Mouse (Mus musculus) regulatory T cell (primary cell): ENCODE measurements around the gene Adk.
"Not testable (repeated sequence)": the region's sequence is repeated elsewhere in the genome, so short reads cannot be mapped to it uniquely, and the experiment has no call there.

Experiments
- in situ Hi-C: fragments of 300-600 bp; cut with MboI, MseI; formaldehyde crosslinking; loops from one replicate; pipeline ENCODE4 v1.15.1; 2025; ENCODE audit warnings: high pct_unique_total_duplicates

Gene Adk

GRCm38 (mm10) chr14:21064321-21064720 lies 11.9 kb downstream of the Adk start:
- in situ Hi-C loops, result no loop called here

- in situ Hi-C loops, result no loop called here
These were observed 13.3 kb downstream of the Adk start for GRCm38 (mm10) chr14:21065490-21066162.

- in situ Hi-C loops, result no loop called here
These were observed 17.2 kb downstream of the Adk start for GRCm38 (mm10) chr14:21069594-21069993.

GRCm38 (mm10) chr14:21073981-21074380 lies 21.6 kb downstream of the Adk start:
- in situ Hi-C loops, result no loop called here

GRCm38 (mm10) chr14:21074398-21075320 lies 22.3 kb downstream of the Adk start:
- in situ Hi-C loops, result no loop called here

GRCm38 (mm10) chr14:21075751-21076500 lies 23.6 kb downstream of the Adk start:
- in situ Hi-C loops, result no loop called here

- in situ Hi-C loops, result no loop called here
These were observed 24.3 kb downstream of the Adk start for GRCm38 (mm10) chr14:21076501-21077194.

- in situ Hi-C loops, result no loop called here
These were observed 25.6 kb downstream of the Adk start for GRCm38 (mm10) chr14:21077939-21078338.

GRCm38 (mm10) chr14:21078511-21078910 lies 26.1 kb downstream of the Adk start:
- in situ Hi-C loops, result no loop called here

- in situ Hi-C loops, result no loop called here
These were observed 30.4 kb downstream of the Adk start for GRCm38 (mm10) chr14:21082823-21083222.

- in situ Hi-C loops, result no loop called here
These were observed 33.3 kb downstream of the Adk start for GRCm38 (mm10) chr14:21085666-21086065.

- in situ Hi-C loops, result no loop called here
These were observed 33.7 kb downstream of the Adk start for GRCm38 (mm10) chr14:21086106-21086505.

- in situ Hi-C loops, result no loop called here
These were observed 34.5 kb downstream of the Adk start for GRCm38 (mm10) chr14:21086827-21087351.

GRCm38 (mm10) chr14:21087390-21088060 lies 35.2 kb downstream of the Adk start:
- in situ Hi-C loops, result no loop called here

GRCm38 (mm10) chr14:21088731-21089130 lies 36.4 kb downstream of the Adk start:
- in situ Hi-C loops, result no loop called here

GRCm38 (mm10) chr14:21090400-21090799 lies 38.0 kb downstream of the Adk start:
- in situ Hi-C loops, result no loop called here

GRCm38 (mm10) chr14:21090930-21091486 lies 38.6 kb downstream of the Adk start:
- in situ Hi-C loops, result no loop called here

- in situ Hi-C loops, result not testable (repeated sequence)
These were observed 41.8 kb downstream of the Adk start for GRCm38 (mm10) chr14:21094161-21094560.

- in situ Hi-C loops, result no loop called here
These were observed 43.9 kb downstream of the Adk start for GRCm38 (mm10) chr14:21096279-21096678.

GRCm38 (mm10) chr14:21096689-21097088 lies 44.3 kb downstream of the Adk start:
- in situ Hi-C loops, result no loop called here
